Mouse (Mus musculus): ENCODE data around the gene Vsx2. TPM values are rescaled to one million over a fixed set of nuclear protein-coding genes. Genes with fewer than 3 reads are reported as not detected.

The Vsx2 gene
- polyA plus RNA-seq, 1 experiment from 2014 or later, result 0.05 TPM

DNA sequence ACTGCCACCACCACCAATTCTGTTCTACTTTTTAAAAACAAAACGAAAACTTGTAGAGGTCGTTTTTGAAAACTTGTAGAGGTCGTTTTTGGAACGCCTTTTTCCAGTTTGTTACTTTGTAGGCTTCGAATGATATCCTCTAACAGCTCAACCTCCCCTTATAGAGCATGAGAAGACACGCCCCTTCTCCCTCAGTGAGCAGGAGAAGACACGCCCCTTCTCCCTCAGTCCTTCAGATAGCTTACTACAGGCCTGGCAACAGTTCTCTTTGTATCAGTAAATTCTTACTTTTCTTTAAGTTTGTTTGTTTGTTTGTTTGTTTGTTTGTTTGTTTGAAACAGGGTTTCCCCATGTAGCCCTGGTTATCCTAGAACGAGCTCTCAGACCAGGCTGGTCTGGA lies 14.3 kb upstream of the Vsx2 start:
- 53% methylated on average over 8 of the region's 8 CpGs for WGBS
- no peaks in the 10 kb centered on the region for H3K27me3 ChIP-seq (ENCODE audit: insufficient read depth, low read length)
- H3K9me3 ChIP-seq (ENCODE audit: low read depth, low read length), result no peaks in the 10 kb centered on the region
- no peak overlapping the region for H3K4me3 ChIP-seq (ENCODE audit: low read depth, low read length)
- no peak overlapping the region for H3K4me2 ChIP-seq
- no peak for ATAC-seq (ENCODE audit: insufficient read depth)
- H3K27ac ChIP-seq (ENCODE audit: low read depth), result no peak overlapping the region
- no peak for DNase-seq
- no peak for TF ChIP-seq CTCF (IDR thresholded peaks at IDR 0.05; ENCODE audit: low read depth)
- no peak overlapping the region for H3K9ac ChIP-seq
- H3K36me3 ChIP-seq (ENCODE audit: insufficient read depth), result no peaks in the 10 kb centered on the region
- H3K4me1 ChIP-seq (ENCODE audit: insufficient read depth), result no peaks in the 10 kb centered on the region

DNA sequence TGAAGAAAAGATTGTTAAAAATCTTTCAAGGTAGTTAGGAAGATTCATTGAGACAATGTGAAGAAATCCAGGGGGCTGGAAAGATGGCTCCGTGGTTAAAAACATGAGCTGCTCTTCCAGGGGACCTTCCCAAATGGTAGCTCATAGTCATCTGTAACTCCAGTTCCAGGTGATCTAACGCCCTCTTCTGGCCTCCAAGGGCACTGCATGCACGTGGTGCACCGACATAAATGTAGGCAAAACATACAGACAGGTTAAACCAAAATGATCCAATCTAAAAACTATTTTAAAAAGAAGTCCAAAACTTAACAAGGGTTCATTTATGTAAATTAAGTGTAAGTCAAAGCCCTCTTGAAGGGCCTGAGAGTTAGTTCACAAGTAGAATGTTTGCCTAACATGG lies 7.0 kb upstream of the Vsx2 start:
- no peaks in the 10 kb centered on the region for H3K36me3 ChIP-seq (ENCODE audit: insufficient read depth)
- H3K27ac ChIP-seq (ENCODE audit: low read depth), result no peak overlapping the region
- ATAC-seq (ENCODE audit: insufficient read depth), result no peak
- H3K4me3 ChIP-seq (ENCODE audit: low read depth, low read length), result no peak overlapping the region
- WGBS, result 49% methylated on average over 4 of the region's 4 CpGs
- H3K4me2 ChIP-seq, result no peak overlapping the region
- DNase-seq, result no peak
- no peak; the same call in 1 of the 2 replicates for TF ChIP-seq CTCF (IDR thresholded peaks at IDR 0.05; ENCODE audit: low read depth)
- H3K4me1 ChIP-seq (ENCODE audit: insufficient read depth), result no peaks in the 10 kb centered on the region
- H3K9me3 ChIP-seq (ENCODE audit: low read depth, low read length), result no peaks in the 10 kb centered on the region
- H3K9ac ChIP-seq, result no peak overlapping the region
- H3K27me3 ChIP-seq (ENCODE audit: insufficient read depth, low read length), result peaks cover 6% of the 10 kb centered on the region; the same call in 1 of the 2 replicates

DNA sequence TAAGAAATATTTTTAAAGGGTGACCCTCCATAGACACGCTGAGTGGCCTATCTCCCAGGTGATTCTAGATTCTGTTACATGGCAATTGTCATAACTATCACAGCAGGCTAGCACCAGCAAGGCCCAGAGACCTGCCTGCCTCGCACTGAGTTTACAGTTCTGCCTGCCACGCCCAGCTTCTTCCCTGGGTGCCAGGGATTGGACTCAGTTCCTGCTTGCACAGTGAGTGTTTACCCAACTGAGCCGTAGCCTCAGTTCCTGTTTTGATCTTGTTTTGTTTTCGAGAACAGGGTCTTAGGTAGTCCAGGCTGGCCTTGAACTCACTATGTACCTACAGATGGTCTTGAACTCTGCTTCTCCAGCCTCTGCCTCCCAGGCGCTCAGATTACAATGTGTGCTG lies 2.0 kb upstream of the Vsx2 start:
- H3K9me3 ChIP-seq (ENCODE audit: low read depth, low read length), result no peaks in the 10 kb centered on the region
- H3K27me3 ChIP-seq (ENCODE audit: insufficient read depth, low read length), result peaks cover 54% of the 10 kb centered on the region
- H3K4me1 ChIP-seq (ENCODE audit: insufficient read depth), result no peaks in the 10 kb centered on the region
- no peak overlapping the region for H3K9ac ChIP-seq
- no peaks in the 10 kb centered on the region for H3K36me3 ChIP-seq (ENCODE audit: insufficient read depth)
- ATAC-seq (ENCODE audit: insufficient read depth), result no peak
- H3K4me2 ChIP-seq, result no peak overlapping the region
- no peak overlapping the region for H3K4me3 ChIP-seq (ENCODE audit: low read depth, low read length)
- no peak for DNase-seq
- H3K27ac ChIP-seq (ENCODE audit: low read depth), result no peak overlapping the region
- TF ChIP-seq CTCF (IDR thresholded peaks at IDR 0.05; ENCODE audit: low read depth), result no peak
- 72% methylated on average over 6 of the region's 6 CpGs for WGBS

DNA sequence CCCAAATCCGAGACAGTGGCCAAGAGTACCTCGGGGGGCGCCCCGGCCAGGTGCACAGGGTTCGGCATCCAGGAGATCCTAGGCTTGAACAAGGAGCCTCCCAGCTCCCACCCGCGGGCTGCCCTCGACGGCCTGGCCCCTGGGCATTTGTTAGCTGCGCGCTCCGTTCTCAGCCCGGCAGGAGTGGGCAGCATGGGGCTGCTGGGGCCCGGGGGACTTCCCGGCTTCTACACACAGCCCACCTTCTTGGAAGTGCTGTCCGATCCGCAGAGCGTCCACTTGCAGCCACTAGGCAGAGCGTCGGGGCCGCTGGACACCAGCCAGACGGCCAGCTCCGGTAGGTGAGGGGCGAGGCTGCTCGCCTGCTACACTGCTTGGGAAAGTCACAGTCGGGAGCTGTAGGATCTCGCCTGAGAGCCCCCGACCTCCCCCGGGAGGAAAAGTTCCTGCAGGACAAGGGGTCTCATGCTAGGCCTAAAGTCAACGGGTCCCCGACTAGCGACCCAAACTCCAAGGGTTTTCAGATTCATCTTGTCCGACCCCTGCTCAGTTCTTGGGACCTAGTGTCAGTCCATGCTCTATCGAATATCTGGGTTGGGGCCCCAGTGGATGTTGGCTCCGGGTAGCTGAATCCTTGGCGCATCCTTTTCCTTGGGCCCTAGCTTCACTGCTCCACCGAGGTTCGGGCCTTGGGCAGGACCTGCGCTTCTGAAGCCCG lies 573 bp downstream of the Vsx2 start:
- no peak overlapping the region for H3K9ac ChIP-seq
- ATAC-seq (ENCODE audit: insufficient read depth) (no peak), DNase-seq (peak; percentile 14)
- H3K27me3 ChIP-seq (ENCODE audit: insufficient read depth, low read length), result peaks cover 76% of the 10 kb centered on the region
- no peak overlapping the region for H3K27ac ChIP-seq (ENCODE audit: low read depth)
- no peaks in the 10 kb centered on the region for H3K9me3 ChIP-seq (ENCODE audit: low read depth, low read length)
- WGBS, result 1% methylated on average over 40 of the region's 40 CpGs
- no peak overlapping the region for H3K4me2 ChIP-seq
- H3K36me3 ChIP-seq (ENCODE audit: insufficient read depth), result no peaks in the 10 kb centered on the region
- no peak overlapping the region for H3K4me3 ChIP-seq (ENCODE audit: low read depth, low read length)
- TF ChIP-seq CTCF (IDR thresholded peaks at IDR 0.05; ENCODE audit: low read depth), result no peak
- H3K4me1 ChIP-seq (ENCODE audit: insufficient read depth), result no peaks in the 10 kb centered on the region

DNA sequence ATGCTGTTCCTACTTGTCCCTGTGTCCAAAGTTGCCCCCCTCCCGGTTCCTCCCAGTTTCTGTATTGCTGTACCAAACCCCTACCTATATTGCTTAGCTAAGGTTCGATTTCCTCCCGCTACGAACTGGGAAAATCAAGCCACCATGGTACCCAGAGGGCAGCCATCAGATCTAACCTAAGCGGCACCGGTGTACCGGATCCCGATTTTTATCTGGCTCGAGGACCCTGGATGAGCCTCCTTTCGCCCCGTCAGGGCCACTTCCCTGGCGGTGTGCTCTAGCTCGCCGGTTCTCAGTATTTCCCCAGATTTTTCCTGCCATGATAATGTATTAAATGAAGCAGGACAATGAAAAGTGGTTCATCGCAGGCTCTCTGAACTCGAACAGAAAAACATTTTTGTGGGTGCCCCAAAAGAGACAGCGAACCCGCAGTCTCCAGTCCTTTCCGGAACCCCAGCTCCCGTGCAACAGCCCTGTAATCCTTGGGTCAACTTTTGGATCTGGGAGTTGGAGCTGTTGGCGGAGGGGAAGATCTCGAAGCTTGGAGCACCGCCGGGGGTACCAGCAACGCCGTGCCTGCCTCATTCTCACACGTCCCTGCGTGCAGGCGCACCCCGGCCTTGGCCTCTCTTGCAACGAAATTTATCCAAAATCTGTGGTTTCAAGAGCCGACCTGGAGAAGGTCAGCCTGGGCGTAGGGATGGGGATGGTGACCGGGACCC lies 1.3 kb downstream of the Vsx2 start:
- no peak for ATAC-seq (ENCODE audit: insufficient read depth)
- H3K4me2 ChIP-seq, result no peak overlapping the region
- 3% methylated on average over 34 of the region's 34 CpGs for WGBS
- H3K4me3 ChIP-seq (ENCODE audit: low read depth, low read length), result no peak overlapping the region
- peaks cover 76% of the 10 kb centered on the region for H3K27me3 ChIP-seq (ENCODE audit: insufficient read depth, low read length)
- no peaks in the 10 kb centered on the region for H3K9me3 ChIP-seq (ENCODE audit: low read depth, low read length)
- H3K36me3 ChIP-seq (ENCODE audit: insufficient read depth), result no peaks in the 10 kb centered on the region
- DNase-seq, result peak; percentile 17
- no peak for TF ChIP-seq CTCF (IDR thresholded peaks at IDR 0.05; ENCODE audit: low read depth)
- no peak overlapping the region for H3K27ac ChIP-seq (ENCODE audit: low read depth)
- no peaks in the 10 kb centered on the region for H3K4me1 ChIP-seq (ENCODE audit: insufficient read depth)
- H3K9ac ChIP-seq, result no peak overlapping the region

DNA sequence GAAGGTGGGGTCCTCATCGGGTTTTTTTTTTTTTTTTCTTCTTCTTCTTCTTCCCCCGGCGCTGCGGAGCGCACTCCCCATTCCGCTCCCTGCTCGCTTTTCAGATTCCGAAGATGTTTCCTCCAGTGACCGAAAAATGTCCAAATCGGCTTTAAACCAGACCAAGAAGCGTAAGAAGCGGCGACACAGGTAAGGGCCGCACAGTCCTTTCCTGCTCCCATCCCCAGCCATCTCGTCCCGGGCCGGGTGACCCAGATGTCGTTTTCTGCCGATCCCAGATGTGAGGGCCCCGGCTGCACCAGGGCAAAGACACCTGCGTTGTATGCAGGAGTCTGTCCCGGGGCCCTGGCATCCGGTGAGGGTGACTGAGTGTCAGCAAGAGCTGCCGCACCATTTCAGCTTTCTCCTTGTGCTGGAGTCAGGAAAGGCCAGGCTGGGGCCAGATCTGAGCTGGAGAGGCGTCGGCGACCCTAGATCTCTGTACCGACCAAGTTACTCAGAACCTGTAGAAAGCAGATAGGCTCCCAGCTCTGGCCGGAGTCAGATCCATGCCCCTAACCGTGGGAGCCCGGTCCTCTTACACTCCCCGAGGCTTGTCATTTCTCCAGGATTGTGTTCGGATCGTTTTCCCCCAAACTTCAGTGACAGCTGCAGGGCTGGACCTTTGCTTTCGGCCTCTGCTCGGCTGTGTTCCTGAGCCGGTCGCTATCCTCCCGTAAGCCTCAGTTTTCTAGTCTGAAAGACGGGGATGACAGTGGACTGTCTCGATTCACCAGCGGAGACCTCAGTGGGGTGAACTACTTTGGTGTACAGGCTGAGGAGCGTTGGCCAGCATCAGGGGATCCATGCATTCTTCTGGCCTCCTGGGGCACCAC lies 2.1 kb downstream of the Vsx2 start:
- DNase-seq, result peak; percentile 15
- H3K36me3 ChIP-seq (ENCODE audit: insufficient read depth), result no peaks in the 10 kb centered on the region
- H3K9me3 ChIP-seq (ENCODE audit: low read depth, low read length), result no peaks in the 10 kb centered on the region
- H3K9ac ChIP-seq, result no peak overlapping the region
- H3K4me1 ChIP-seq (ENCODE audit: insufficient read depth), result no peaks in the 10 kb centered on the region
- WGBS, result 1% methylated on average over 43 of the region's 43 CpGs
- no peak for ATAC-seq (ENCODE audit: insufficient read depth)
- peaks cover 76% of the 10 kb centered on the region for H3K27me3 ChIP-seq (ENCODE audit: insufficient read depth, low read length)
- H3K4me2 ChIP-seq, result no peak overlapping the region
- no peak overlapping the region for H3K4me3 ChIP-seq (ENCODE audit: low read depth, low read length)
- TF ChIP-seq CTCF (IDR thresholded peaks at IDR 0.05; ENCODE audit: low read depth), result no peak
- H3K27ac ChIP-seq (ENCODE audit: low read depth), result no peak overlapping the region

DNA sequence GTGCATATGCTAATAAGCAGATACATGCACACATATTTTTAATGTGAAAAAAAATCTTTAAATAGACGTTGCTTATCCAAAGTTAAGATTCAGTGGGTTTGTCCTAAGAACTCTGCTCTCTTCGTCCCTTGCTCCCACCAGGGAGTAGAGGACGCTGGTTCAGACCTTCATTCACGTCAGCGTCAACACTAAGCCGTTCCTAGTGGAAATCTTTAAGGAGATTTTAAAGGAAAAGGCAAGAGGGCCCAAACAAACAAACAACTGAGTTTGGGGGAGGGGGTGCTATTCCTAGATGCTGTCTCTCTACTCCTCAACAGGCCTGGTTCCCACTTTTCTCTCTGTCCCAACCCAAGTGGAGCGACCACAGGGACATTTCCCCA lies 2.8 kb downstream of the Vsx2 start:
- H3K27me3 ChIP-seq (ENCODE audit: insufficient read depth, low read length), result peaks cover 73% of the 10 kb centered on the region
- TF ChIP-seq CTCF (IDR thresholded peaks at IDR 0.05; ENCODE audit: low read depth), result no peak
- DNase-seq (no peak), ATAC-seq (ENCODE audit: insufficient read depth) (no peak)
- H3K9ac ChIP-seq, result no peak overlapping the region
- H3K9me3 ChIP-seq (ENCODE audit: low read depth, low read length), result no peaks in the 10 kb centered on the region
- H3K4me3 ChIP-seq (ENCODE audit: low read depth, low read length), result no peak overlapping the region
- no peaks in the 10 kb centered on the region for H3K36me3 ChIP-seq (ENCODE audit: insufficient read depth)
- 4% methylated on average over 7 of the region's 7 CpGs for WGBS
- H3K4me2 ChIP-seq, result no peak overlapping the region
- no peaks in the 10 kb centered on the region for H3K4me1 ChIP-seq (ENCODE audit: insufficient read depth)
- H3K27ac ChIP-seq (ENCODE audit: low read depth), result no peak overlapping the region
